Mouse (Mus musculus): ENCODE results near the gene Myo1a.

Myo1a gene

DNA sequence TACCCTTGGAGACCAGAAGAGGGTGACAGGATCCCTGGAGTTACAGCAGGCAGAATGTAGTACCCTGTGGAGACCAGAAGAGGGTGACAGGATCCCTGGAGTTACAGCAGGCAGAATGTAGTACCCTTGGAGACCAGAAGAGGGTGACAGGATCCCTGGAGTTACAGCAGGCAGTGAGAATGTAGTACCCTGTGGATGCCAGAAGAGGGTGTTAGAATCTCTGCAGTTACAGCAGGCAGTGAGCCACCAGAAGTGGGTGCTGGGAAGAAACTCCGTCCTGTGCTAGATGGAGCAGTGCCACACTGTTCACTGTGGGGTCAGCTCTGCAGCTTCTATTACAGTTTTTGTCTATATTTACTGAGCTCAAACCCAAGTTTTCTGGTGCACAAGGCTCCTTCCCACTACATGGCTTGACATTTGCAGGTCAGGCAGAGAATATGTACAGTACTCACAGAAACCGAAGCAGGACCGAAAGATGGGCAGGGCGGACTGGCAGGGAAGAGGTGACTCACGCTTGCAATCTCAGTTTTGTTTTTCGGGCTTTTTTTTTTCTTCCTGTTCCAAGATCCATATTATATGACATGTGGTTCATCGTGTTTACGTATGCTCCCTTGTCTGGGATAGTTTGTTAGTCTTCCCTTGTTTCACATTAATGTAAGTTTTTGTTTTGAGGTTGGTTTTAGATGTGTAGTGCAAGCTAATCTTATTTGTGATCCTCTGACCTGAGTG is 30.0 kb upstream of the Myo1a start:
- DNase-seq (ENCODE audit: low spot score) = peak; percentile 68

DNA sequence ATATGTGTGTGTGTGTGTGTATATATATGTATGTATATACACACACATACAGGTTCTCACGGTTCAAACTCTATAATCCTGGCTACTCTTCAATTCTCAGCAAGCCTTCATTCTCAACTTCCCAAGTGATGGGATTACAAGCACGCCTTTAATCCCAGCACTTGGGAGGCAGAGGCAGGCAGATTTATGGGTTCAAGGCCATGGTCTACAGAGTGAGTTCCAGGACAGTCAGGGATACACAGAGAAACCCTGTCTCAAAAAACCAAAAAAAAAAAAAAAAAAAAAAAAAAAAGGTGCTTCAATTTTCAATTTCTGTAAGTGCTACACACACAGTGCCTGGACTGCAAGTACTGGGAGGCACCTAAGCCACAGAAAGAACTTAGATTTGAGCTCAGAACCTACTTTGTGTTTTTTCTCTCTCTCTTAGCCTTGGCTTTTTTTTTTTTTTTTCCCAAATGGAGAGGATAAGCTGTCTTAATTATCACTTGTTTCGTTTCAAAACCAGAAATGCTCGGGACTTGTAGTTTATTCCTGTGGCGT is 29.0 kb upstream of the Myo1a start:
- no peak for DNase-seq (ENCODE audit: low spot score)

DNA sequence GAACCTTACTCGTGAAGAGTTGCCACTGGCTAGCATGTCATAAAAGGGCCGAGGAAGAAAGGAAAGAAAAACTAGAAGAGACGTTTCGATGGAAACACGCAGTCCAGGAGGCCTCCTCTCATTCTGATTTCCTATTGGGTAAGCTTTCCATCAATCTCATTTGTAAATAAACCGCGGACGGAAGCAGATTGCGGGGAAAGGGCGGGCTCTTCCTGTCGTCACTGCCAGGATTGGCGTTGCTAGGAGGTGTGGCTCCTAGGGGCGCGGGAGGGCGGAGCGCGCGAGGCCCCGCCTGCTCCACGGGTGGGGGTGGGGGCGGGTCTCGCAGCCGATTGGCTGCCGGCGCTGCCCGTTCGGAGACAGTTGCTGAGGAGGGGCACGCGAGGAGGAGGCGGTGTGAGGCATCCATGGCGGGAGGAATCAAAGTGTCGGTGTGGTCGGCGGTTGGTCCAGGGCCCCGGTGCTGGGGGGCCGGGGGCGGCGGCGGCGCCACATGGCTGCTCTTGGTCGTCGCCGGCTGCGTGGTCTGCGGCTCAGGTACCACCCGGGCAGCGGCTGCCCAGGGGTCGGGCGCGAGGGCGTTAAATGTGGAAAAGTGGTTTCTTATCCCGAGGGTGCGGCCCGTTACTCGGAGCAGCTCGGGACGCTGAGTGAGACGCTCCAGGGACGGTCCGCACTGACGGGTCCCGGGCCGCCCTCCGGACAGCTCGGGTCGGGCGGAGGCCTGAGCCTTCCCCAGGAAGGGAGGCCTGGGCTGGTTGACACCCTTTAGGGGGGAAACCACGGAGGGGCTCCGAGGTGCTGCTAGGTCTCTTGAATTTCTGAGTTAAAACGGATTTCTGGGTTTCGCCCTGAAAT is 28.1 kb upstream of the Myo1a start:
- DNase-seq (ENCODE audit: low spot score) = peak; percentile 80

DNA sequence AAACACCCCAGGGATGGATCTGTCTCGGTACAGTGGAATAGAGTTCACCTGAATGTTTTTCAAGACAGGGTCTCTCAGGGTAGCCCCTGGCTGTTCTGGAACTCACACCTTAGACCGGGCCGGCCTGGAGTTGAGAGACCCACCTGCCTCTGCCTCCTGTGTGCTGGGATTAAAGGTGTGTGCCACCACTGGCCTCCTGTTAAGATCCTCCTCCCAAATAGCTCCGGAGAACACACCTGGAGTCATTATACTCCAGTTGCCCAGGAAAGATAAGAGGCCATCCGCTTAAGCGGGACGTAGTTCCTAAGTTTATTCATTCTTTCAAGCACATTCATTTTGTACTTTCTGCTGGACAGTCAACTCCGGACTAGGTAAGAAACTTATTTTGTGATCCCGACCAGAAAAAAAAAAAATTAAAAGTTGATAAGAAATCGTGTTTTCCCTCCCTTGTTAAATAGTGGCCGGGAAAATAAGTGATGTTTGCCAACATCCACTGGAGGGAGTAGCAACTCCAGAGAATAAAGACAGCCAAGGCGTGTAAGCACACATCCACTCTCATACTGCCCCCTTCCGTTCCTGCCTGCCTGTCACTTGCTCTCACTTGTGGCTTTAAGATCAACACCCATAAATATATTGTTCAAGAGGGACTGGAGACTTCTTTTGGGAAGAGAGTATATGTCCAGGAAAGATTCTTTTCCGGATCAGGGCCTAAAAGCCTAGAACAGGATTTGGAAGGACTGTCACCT is 27.2 kb upstream of the Myo1a start:
- DNase-seq (ENCODE audit: low spot score) = peak; percentile 61

DNA sequence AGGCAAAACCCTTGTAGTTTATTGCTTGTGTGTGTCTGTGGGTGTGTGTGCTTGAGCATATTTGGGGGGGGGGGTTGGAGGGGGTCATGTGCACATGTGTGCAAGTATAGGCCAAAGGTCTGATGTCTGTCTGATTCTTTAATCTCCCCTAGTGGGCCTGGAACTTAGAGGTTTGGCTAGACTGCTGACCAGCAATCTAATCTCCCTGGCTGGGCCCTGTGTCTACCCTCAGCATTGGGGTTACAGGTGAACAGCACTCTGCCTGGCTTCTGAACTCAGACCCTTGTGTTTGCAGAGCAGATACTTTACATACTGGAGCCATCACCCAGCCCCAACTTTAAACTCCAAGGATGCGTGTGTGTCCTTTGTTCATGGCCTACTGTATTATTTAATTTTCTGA is 25.8 kb upstream of the Myo1a start:
- DNase-seq (ENCODE audit: low spot score) = no peak

DNA sequence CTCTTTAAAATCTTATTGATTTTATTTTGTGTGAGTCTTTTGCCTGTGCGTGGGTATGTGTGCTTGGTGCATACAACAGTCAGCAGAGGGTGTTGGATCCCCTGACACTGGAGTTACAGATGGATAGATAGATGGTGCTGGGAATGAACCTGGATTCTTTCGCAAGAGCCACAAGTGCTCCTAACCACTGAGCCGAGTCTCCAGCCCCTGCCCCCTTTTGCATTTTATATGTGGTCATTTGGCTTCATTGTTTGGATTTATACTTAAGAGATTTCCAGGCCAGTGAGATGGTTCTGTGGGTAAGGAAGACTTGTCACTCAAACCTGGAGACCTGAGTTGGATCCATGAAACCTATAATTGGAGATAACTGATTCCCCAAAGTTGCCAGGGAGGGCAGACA is 25.1 kb upstream of the Myo1a start:
- DNase-seq (ENCODE audit: low spot score) = no peak

DNA sequence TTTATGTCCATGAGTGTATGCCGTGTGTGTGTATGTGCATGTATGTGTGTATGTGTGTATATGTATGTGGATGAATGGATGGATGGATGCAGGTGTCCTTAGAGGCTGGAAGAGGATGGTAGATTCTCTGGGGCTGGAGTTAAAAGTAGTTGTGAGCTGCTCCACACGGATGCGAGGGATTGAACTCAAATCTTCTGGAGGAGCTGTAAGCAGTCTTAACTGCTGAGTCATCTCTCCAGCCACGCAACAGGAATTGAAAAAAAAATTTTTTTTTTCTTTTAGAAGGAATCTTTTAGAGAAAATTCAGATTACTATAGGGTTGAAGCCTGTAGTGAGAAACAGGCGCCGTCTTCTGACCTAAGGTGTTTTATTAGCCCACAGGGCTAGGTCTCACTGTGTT is 22.1 kb upstream of the Myo1a start:
- no peak for DNase-seq (ENCODE audit: low spot score)

DNA sequence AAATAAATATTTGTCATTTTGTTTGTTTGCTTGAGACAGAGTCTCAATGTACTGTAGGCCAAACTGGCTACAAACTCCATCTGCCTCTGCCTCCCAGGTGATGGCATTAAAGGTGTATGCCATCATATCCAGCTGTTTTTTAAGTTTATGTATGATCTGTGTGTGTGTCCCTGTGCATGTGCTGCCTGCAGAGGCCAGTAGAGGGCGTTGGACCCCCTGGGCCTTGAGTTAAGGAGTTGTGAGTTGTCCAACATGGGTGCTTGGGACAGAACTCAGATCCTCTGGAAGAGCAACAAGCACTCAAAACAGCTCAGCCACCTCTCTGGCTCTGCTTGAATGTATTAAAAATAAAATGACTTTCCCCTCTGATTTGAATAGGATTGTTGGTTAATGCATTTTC is 13.9 kb upstream of the Myo1a start:
- no peak for DNase-seq (ENCODE audit: low spot score)

DNA sequence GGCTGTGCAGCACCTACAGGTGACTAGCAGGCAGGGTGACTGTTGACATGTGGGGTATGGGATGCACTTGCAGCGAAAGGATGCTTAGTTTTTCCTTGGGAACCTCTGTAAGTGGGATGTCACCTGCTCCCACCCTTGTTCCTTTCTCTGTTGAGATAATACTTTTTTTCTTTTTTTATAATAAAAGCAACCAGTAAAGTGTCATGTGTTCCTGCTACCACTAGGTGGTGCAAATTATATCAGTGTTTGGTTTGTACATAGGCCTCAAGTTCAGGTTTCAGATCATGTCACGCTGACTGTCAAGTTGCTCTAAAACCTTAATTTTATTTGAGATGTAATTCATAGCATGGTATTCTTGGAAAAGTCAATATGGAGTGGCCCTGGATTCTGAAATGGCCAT is 10.3 kb upstream of the Myo1a start:
- no peak for DNase-seq (ENCODE audit: low spot score)

DNA sequence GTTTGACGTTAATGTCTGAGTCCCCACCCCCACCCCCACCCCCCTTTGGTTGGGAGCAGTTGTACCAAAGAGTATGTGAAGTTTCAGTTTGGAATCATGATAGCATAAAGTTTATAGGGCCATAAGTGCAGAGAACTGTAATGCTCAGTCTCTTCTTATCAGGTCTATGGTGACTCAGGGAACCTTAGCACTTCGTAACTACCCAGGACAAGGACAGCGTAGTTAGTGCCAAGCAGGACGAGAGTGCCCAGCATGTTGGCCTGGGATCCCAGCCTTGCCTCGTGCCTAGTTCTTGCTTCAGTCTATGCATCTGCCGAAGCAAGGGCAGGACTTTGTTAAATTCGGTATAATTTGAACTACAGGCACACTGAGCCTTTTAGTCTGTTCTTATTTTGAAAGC is 9.2 kb upstream of the Myo1a start:
- no peak for DNase-seq (ENCODE audit: low spot score)

DNA sequence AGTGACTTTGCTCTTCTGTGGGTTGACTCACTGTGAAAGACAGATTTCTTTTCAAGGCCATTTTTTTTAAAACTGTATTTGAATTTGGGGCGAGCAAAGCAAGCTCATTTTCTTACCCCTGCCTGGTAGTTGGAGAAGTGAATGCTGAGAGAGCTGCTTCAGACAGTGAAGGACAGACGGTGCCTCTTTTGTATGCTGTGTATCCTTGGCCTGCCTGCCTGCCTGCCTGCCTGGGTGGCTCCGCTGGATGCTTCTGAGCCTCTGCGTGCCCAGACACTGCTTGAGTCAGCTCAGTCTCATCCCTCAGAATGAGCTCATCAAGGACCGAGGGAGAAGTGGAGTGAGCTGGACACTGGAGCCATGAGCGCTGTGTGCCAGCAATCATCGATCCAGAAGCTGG is 6.0 kb upstream of the Myo1a start:
- DNase-seq (ENCODE audit: low spot score) = no peak

DNA sequence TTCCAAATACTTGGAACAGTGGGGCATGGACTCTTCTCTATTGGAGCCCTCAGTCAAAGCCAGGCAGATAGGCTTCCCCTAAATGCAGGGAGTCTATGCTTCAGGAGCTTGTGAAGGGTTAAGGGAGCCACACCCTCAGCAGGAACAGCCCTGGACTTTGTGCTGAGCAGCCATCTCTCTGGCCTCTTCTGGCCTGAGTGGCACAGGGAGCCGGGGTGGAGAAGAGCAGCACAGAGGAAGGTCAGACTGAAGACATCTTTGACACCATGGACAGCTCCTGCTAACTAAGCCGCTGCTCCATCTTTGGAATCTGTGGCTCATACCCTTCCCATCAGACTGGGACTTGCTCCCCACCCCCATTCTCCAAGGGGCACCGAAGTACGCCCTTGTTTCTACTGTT is 1.7 kb upstream of the Myo1a start:
- DNase-seq (ENCODE audit: low spot score) = no peak

DNA sequence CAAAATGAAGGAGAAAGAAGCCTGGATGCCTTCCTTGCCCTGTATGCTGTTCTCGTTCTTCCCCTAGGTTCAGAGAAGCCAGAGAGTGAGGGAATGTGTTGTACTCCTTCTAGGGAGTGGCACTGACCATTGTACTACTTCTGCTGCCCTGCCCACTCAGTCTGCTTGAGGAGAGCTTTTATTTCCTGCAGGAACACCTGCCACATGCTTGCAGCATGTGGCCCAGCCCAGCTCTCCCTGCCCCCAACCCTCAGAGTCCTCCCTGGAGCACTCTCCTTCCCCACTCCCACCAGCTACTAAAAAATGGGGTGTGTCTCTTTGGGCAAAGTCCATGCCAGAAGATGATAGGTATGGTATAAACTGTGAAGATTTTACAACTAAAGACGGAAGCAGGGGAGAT is 677 bp upstream of the Myo1a start:
- DNase-seq (ENCODE audit: low spot score) = no peak

DNA sequence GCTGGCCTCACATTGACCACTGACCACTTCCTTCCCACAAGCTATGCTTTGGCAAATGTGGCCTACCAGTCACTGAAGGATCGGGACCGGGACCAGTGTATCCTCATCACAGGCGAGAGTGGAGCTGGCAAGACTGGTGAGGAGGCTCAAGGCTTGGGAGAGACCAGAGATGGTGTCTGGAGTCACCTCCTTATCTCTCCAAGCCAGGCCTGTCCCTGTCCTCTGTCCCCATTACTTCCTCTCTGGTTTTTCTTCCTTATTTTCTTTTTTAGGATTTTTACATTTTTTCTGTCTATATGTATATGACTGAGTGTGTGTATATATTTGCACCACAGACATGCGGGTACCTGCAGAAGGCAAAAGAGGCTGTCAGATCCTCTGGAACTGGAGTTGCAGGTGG is 813 bp downstream of the Myo1a start:
- DNase-seq (ENCODE audit: low spot score) = no peak

DNA sequence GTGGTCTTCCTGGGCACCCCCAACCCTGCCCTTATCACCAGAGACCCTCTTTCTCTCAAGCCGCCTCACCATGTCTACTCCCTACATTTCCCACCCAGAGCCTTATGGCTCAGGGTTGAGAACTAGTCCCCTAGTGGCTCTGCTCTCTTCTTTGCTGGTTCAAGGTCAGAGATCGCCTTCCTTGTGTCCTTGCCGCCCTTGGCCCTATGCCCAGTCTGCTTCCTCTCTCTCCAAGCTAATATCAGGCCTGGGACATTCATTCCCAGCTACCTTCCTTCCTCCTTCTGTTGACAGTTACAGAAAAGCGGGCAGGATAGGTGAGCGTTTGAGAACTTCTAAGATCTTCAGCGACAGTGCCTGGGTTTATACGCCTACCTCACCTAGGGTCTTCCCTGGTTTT is 2.8 kb downstream of the Myo1a start:
- DNase-seq (ENCODE audit: low spot score) = no peak

DNA sequence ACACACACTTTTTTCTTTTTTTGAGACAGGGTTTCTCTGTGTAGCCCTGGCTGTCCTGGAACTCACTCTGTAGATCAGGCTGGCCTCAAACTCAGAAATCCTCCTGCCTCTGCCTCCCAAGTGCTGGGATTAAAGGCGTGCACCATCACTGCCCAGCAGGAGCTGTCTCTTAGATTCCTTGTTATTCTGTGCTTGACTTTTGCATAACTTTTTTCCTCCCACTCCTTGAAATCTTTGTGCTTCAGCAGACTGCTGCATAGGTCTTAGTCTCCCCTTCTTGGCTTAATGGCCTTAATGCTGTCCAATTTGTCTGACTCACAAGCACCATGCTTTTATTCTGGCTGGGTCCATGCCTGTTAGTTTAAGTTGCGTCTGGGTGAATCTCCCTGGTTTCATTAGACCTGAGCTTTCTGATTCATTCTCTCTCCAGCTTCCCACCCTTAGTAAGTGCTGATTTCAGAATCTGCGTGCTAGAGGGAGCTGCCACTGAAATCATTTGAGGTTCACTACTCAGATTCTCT is 3.9 kb downstream of the Myo1a start:
- no peak for DNase-seq (ENCODE audit: low spot score)

DNA sequence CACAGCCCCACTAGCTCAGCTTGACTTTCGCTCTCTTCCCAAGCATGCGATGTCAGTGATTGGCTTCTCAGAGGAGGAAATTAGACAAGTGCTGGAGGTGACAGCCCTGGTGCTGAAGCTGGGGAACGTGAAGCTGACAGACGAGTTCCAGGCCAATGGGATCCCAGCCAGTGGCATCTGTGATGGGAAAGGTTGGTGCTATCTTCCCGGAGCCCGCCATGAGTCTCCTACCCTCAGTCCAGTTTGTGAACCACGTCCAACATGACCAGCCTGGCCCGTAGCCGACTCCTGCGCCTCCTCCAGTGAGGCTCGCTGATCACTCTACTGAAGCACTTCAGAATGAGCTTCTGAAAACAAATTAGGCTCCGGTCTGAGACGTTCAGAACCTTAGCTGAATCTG is 5.4 kb downstream of the Myo1a start:
- DNase-seq (ENCODE audit: low spot score) = no peak

DNA sequence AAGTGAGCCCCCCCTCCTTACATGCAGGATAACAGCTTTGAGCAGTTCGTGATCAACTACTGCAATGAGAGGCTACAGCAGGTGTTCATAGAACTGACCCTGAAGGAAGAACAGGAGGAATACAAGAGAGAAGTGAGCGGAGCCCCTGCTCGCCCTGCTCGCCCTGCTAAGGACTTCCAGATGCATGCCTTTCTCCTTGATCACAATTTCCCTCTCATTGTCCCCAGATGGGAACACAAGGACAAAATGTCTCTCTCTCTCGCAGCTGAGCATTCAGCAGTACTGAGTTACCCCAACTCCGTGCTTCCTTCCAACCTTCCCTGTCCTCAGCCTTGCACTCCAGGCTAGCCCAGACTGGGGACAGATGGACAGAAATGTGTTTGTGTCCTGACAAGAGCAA is 7.8 kb downstream of the Myo1a start:
- no peak for DNase-seq (ENCODE audit: low spot score)

DNA sequence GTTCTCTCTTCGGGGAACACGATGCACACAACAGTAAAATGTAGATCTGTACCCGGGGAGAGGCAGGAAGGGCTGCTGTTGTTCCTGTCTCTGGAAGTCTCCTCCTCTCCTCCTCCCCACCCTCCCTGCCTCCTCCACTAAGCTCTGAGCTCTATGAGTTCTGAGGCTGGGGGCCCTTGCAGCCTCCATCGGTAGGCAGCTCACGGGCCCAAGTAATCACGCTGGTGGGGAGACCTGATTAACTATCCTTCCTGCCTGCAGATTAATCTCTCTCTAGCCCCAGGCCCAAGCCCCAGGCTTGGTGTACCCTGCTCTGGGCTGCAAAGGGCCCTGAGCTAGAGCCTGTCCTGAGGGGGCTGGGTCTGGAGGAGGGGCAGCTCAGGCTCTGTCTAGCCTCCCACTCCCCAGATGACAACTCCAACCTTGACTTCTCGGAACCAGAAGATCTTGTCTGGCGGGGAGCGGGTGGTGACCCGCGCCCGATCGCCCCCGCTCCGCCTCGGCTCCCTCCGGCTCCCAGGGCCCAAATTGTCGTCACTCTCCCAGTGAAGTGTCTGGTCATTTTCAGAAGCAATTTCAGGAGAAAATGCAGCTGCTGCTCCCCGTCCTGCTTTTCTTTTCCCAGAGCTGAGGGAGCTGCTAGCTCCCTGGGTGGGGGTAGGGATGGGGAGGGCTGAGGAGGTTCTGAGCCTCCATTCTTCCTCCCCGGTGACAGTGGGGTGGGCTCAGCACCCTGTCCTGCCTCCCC is 16.9 kb downstream of the Myo1a start:
- DNase-seq (ENCODE audit: low spot score) = no peak

DNA sequence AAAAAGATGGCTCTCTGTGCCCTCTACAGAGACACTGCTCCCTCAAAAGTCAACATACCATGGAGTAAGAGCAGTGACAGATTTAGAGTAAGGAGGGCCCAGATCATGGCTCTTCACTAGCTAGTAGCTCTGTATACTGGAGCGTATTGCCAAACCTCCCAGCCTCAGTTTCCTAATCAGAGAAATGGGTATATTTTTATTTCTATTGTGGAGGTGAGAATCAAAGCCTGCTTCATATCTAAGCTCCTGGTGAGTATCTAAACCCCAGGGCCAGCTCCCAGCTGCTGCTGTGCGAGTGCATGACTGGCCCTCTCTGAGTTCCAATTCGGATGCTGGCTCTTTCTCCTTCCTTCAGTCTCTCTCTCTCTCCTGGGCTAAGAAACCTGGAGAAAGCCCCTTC is 19.2 kb downstream of the Myo1a start, which contains the start of gene Tac2:
TSS of gene Tac2 (plus strand) at position 301 of the 400 bp plus-strand sequence.
- no peak for DNase-seq (ENCODE audit: low spot score)

DNA sequence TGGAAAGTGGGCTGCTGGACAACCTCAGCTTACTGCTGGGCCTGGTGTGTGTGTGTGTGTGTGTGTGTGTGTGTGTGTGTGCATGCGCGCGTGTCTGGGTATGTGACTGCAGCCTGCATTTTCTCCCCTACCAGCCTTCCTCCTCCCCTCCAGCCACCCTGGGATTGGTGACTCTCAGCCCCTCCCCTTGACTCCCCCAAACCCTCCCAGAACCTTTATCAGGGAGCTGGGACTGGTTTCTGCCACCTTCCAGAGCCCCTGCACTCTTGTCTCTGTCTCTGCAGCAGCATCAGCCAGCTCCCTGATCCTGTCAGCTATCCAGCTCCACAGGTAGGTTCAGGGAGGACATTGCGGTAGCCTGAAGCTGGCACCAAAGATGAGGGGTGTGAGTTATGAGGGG is 20.2 kb downstream of the Myo1a start:
- no peak for DNase-seq (ENCODE audit: low spot score)

DNA sequence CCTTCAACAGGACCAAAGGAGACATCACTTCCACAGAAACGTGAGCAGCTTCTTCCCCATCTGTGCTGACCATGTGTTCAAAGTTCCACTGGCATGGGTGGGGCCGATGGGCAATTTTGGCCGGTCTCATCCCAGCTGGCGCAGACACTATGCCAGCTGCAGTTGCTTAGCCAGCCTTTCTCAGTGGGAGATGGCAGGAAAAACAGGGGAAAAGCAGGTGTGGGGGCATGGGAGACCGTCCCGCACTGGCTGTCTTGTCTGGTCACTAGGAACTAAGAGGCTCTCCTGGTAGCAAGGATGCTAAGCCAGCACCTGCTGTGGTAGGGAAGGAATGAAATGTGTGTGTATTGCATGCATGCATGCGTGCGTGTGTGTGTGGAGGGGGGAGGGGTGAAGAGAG is 23.5 kb downstream of the Myo1a start:
- DNase-seq (ENCODE audit: low spot score) = no peak

All from spleen, adult 12 weeks (tissue).